Comparison of ENCODE assay signal across 18 mouse cellular contexts in genomic region chr1:154798771-154799170, GRCm38 (mm10).
DNase-seq lines count a peak whose midpoint lies in the region; TF ChIP-seq lines count a peak whose summit lies in the region.
"Had no signal": no experiment of that assay in that cellular context is flagged by ENCODE, and none has a peak within 500 bp of the region (broad histone marks: within the 10 kb centered on the region; RNA-seq: fewer than 3 reads in every experiment).

No protein-coding gene starts in this region.

- H3K36me3 ChIP-seq in E14TG2a.4 (ENCODE audit: insufficient read depth, low read length) = no peaks in the 10 kb centered on the region
- H3K36me3 ChIP-seq: embryonic facial prominence, embryonic 12.5 days; forebrain, embryonic 15.5 days; heart, embryonic 10.5 days; hindbrain, embryonic 12.5 days had no signal

- DNase-seq in cerebellum, adult 11 months = peak; percentile 70
- DNase-seq in cerebellum, adult 8-10 months = peak; percentile 70
- peak; percentile 77 to 78 for DNase-seq in cerebellum, postnatal 14 days
- DNase-seq in layer of hippocampus, adult 18-20 months (ENCODE audit: low spot score in 2 of 2) = no peak
- no peak for DNase-seq in urinary bladder, postnatal 4 days (ENCODE audit: low spot score in 2 of 2)
- DNase-seq in layer of hippocampus, postnatal 10 days (ENCODE audit: low spot score in 2 of 2) = no peak
- DNase-seq: adrenal gland, adult 8-10 months; adrenal gland, postnatal 36 days; heart, adult 18-20 months; heart, postnatal 10 days; heart, postnatal 4 days; kidney, adult 11 months had no signal

- H3K4me1 ChIP-seq in E14TG2a.4 (replicated peaks; ENCODE audit: low read depth, low read length) = 0 out of 2 replicates have a peak, but pooled peaks cover 3% of the 10 kb centered on the region
- H3K4me1 ChIP-seq: embryonic facial prominence, embryonic 12.5 days; hindbrain, embryonic 12.5 days had no signal

- H3K4me3 ChIP-seq in E14TG2a.4 (replicated peaks; ENCODE audit: low read length) = peak overlapping the region; percentile 67
- H3K4me3 ChIP-seq: embryonic facial prominence, embryonic 12.5 days; forebrain, embryonic 15.5 days; heart, embryonic 10.5 days; hindbrain, embryonic 12.5 days had no signal

- peaks cover 13% of the 10 kb centered on the region for H3K9me3 ChIP-seq in E14TG2a.4 (ENCODE audit: low read length)
- H3K9me3 ChIP-seq: embryonic facial prominence, embryonic 12.5 days; forebrain, embryonic 15.5 days; heart, embryonic 10.5 days; hindbrain, embryonic 12.5 days had no signal

- peaks cover 29% of the 10 kb centered on the region for H3K27me3 ChIP-seq in E14TG2a.4 (ENCODE audit: insufficient read depth, low read length)
- H3K27me3 ChIP-seq: CH12.LX; embryonic facial prominence, embryonic 12.5 days; forebrain, embryonic 15.5 days had no signal

- TF ChIP-seq CTCF in E14TG2a.4 (conservative IDR thresholded peaks at IDR 0.05; ENCODE audit: low read length) = no peak

Comparison
In these comparisons a context has a peak if more than half of its experiments do, and no peak if none do; other contexts are left out.
1. DNase-seq: peak in cerebellum, adult 11 months (single experiment), cerebellum, adult 8-10 months (single experiment) and cerebellum, postnatal 14 days (2 of 2); none in layer of hippocampus, adult 18-20 months (0 of 2), urinary bladder, postnatal 4 days (0 of 2) and layer of hippocampus, postnatal 10 days (0 of 2).